22 mouse cellular contexts compared by ENCODE assay signal in the genomic region with DNA sequence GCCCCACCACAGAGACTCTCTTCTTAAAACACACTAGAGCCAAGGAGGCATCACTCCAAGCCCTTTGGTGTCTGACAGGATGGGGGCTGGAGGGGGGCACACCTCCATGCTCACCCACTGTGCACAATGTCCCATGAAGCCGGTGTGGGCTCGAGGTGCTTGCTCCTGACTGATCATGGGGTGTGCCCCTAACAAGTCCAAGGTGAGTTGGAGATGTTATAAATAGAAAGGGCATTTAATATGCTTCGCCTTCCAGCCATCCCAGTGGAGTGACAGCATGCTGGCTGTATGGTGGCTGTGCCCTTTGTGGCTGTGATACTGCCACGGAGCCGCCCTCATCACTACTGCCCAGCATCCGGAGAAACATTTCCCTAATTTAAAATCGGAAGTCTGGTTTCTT.
"Had no signal": no experiment of that assay in that cellular context is flagged by ENCODE, and none has a peak within 500 bp of the region (broad histone marks: within the 10 kb centered on the region; RNA-seq: fewer than 3 reads in every experiment).

No protein-coding gene starts in this region.

- H3K9ac ChIP-seq: liver, postnatal 0 days; lung, embryonic 15.5 days; midbrain, embryonic 13.5 days; midbrain, embryonic 15.5 days; neural tube, embryonic 13.5 days; neural tube, embryonic 15.5 days; stomach, embryonic 15.5 days had no signal

- H3K9me3 ChIP-seq: lung, embryonic 15.5 days; megakaryocyte, embryonic 14.5 days; midbrain, embryonic 13.5 days; midbrain, embryonic 15.5 days; neural tube, embryonic 13.5 days; neural tube, embryonic 15.5 days; stomach, embryonic 15.5 days had no signal

- H3K27me3 ChIP-seq: midbrain, embryonic 13.5 days; midbrain, embryonic 15.5 days; neural tube, embryonic 13.5 days; stomach, embryonic 15.5 days had no signal

- H3K4me2 ChIP-seq: lung, embryonic 15.5 days; midbrain, embryonic 11.5 days; midbrain, embryonic 13.5 days; midbrain, embryonic 15.5 days; neural tube, embryonic 13.5 days; neural tube, embryonic 15.5 days; stomach, embryonic 15.5 days had no signal

- ATAC-seq: liver, postnatal 0 days; lung, postnatal 0 days; midbrain, embryonic 13.5 days; midbrain, embryonic 15.5 days had no signal

- H3K27ac ChIP-seq: lung, embryonic 15.5 days; macrophage; midbrain, embryonic 13.5 days; midbrain, embryonic 15.5 days; neural tube, embryonic 13.5 days; neural tube, embryonic 15.5 days; stomach, embryonic 15.5 days; stomach, postnatal 0 days had no signal

- H3K36me3 ChIP-seq: lung, embryonic 15.5 days; midbrain, embryonic 13.5 days; midbrain, embryonic 15.5 days; neural tube, embryonic 13.5 days; neural tube, embryonic 15.5 days; stomach, embryonic 15.5 days had no signal

- DNase-seq: liver, postnatal 0 days; lung, adult 2 months; lung, postnatal 14 days; lung, postnatal 36 days; retina, postnatal 1 day; right cerebral cortex, postnatal 25 days; right cerebral cortex, postnatal 4 days; thymus, adult 2 months; thymus, postnatal 25 days; thymus, postnatal 4 days had no signal

- H3K4me3 ChIP-seq: lung, embryonic 15.5 days; megakaryocyte, embryonic 14.5 days; midbrain, embryonic 13.5 days; midbrain, embryonic 15.5 days; myocyte; neural tube, embryonic 13.5 days; neural tube, embryonic 15.5 days; stomach, embryonic 15.5 days had no signal

- H3K4me1 ChIP-seq: megakaryocyte, embryonic 14.5 days had no signal
